Comparison of ENCODE assay signal across 8 mouse cellular contexts in the genomic region with DNA sequence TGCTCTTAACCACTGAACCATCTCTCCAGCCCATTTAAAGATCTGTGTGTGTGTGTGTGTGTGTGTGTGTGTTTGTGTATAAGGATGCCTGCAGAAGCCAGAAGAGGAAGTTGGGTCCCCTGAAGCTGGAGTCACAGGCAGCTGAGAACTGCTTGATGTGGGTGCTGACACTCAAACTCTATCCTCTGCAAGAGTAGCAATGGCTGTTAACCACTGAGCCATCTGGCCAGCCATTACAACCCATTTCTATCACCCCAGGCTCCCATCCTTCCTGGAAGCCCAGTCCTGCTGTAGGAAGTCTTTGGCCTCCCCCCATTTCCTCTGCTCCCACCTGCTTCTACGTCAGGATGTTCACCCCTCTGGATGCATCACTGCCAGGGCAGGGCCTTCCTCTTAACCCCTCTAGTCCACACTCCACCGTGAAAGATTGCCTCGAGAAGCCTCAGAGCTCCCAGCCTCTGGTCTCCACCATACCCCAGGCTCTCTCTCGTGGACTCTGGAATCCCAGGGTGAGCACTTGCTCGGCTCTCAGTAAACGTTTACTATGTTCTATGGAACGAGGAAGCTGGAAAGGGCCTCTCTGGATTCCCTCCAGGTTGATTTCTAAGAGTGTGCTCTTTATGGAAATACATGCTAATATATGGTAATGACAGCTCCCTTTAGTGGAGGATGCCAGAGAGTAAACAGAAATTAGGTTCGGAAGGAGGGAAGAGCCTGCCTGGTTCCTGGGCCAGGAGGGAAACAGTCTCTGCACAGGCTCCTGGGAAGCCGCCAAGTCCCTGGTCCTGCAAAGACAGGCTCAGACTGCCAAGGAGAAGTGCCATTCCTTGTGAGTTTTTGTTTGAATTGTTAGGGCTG. TPM values are rescaled to one million over a fixed set of nuclear protein-coding genes. Genes with fewer than 3 reads are reported as not detected.
DNase-seq lines count a peak whose midpoint lies in the region; ATAC-seq lines count a peak whose summit lies in the region.
"Had no signal": no experiment of that assay in that cellular context is flagged by ENCODE, and none has a peak within 500 bp of the region (broad histone marks: within the 10 kb centered on the region; RNA-seq: fewer than 3 reads in every experiment).

No protein-coding gene starts in this region.

- peak; percentile 70 for DNase-seq in kidney, adult 18-20 months
- peak; percentile 30 for DNase-seq in ZHBTc4 (ENCODE audit: low read depth, low spot score)
- DNase-seq in cerebellum, postnatal 36 days, result peak; percentile 70 to 73
- DNase-seq in layer of hippocampus, adult 9-11 months, result peak; percentile 67
- peak; percentile 70 for DNase-seq in naive thymus-derived CD4-positive, alpha-beta T cell, adult 2 months (ENCODE audit: low read depth)
- peak; percentile 83 for DNase-seq in urinary bladder, postnatal 14 days (ENCODE audit: low spot score)

- H3K27ac ChIP-seq in kidney, embryonic 14.5 days (ENCODE audit: low read depth, low read length), result no peak overlapping the region
- H3K27ac ChIP-seq: liver, embryonic 14.5 days had no signal

- H3K4me3 ChIP-seq in kidney, embryonic 14.5 days (ENCODE audit: low read length), result no peak overlapping the region

- peaks cover 13% of the 10 kb centered on the region; the same call in 1 of the 2 replicates for H3K4me1 ChIP-seq in kidney, embryonic 14.5 days (ENCODE audit: control insufficient read depth, insufficient read depth, low read length)

- peaks cover 10% of the 10 kb centered on the region for H3K36me3 ChIP-seq in kidney, embryonic 14.5 days (ENCODE audit: control insufficient read depth, insufficient read depth, low read length)

- H3K27me3 ChIP-seq in kidney, embryonic 14.5 days (ENCODE audit: control insufficient read depth, insufficient read depth, low read length), result no peaks in the 10 kb centered on the region

- H3K4me2 ChIP-seq in kidney, embryonic 14.5 days (replicated peaks; ENCODE audit: low read depth, low read length), result no peak overlapping the region

- 56% methylated on average over 9 of the region's 9 CpGs for WGBS in kidney, embryonic 14.5 days

- no peak for ATAC-seq in kidney, embryonic 14.5 days (ENCODE audit: low FRiP score, low TSS enrichment)

- H3K9me3 ChIP-seq in kidney, embryonic 14.5 days (ENCODE audit: control insufficient read depth, low read length), result no peaks in the 10 kb centered on the region

- no peak overlapping the region for H3K9ac ChIP-seq in kidney, embryonic 14.5 days (ENCODE audit: low read depth, low read length)
- H3K9ac ChIP-seq: liver, embryonic 14.5 days had no signal

RNA-seq across cellular contexts. Expression of a gene that starts 3.3 kb away (rescaled TPM):
- polyA plus RNA-seq in kidney, embryonic 14.5 days (2014; fragmentation: Nextera tagmentation; extraction: Ambion mirVana), result 5.6 and 6.6 TPM in 2 replicates

RNA-seq across cellular contexts. Expression of a gene that starts 24.9 kb away (rescaled TPM):
- polyA plus RNA-seq in kidney, embryonic 14.5 days (2014; fragmentation: Nextera tagmentation; extraction: Ambion mirVana), result 57.5 and 64.5 TPM in 2 replicates

RNA-seq across cellular contexts. Expression of a gene that starts 37.9 kb away (rescaled TPM):
- 12.5 and 16.0 TPM in 2 replicates for polyA plus RNA-seq in kidney, embryonic 14.5 days (2014; fragmentation: Nextera tagmentation; extraction: Ambion mirVana)

RNA-seq across cellular contexts. Expression of a gene that starts 38.0 kb away (rescaled TPM):
- polyA plus RNA-seq in kidney, embryonic 14.5 days (2014; fragmentation: Nextera tagmentation; extraction: Ambion mirVana), result 32.2 and 40.0 TPM in 2 replicates

RNA-seq across cellular contexts. Expression of a gene that starts 57.4 kb away (rescaled TPM):
- 270 and 326 TPM in 2 replicates for polyA plus RNA-seq in kidney, embryonic 14.5 days (2014; fragmentation: Nextera tagmentation; extraction: Ambion mirVana)

Comparison
In these comparisons a context has a peak if more than half of its experiments do, and no peak if none do; other contexts are left out.
1. DNase-seq: peak in every context shown above with its lines; median percentile 83 in urinary bladder, postnatal 14 days; 72 in cerebellum, postnatal 36 days; 70 in kidney, adult 18-20 months; 70 in naive thymus-derived CD4-positive, alpha-beta T cell, adult 2 months; 67 in layer of hippocampus, adult 9-11 months; 30 in ZHBTc4.